Comparison of ENCODE assay signal across 8 mouse cellular contexts in the genomic region with DNA sequence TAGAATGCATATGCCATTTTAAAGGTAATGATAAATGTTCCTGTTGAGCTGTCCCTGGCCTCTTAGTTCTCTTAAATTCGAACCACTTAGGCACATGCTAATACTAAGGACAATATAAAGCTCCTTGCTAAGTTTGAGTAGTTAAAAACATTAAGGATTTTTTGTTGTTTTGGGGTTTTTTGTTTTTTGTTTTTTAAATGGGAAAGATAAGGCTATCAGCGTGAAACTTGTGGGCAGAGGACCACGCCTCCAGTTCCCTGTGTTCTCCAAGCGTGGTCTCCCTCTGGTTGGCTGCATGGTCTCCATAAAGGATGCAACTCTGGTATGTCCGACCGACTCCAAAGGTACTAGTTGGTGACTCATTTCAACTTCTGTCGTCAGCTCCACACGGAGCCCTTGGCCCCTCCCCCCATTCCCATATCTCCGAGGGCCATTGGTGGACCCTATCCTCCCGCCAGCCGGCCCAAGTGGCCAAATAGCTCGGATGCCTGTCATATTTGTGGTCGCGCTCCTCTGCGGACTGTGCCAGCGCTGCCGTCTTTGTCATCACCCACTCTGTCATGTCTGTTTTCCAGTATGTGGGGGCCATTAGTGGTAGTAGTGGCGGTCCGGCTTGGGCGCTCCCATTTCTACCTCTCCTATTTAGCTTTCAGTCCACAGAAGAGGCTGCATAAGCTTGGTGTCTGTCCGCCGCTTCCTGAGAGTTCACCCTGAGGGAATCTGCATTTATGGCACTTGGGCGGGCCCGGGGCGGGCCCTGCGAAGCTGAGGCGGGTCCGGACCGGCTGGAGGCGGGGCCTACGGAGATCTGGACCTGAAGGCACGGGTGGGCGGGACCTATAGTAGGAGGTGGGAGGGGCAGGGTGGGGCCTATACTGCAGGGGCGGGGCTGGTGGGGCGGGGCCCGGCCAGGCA.
A peak's percentile ranks its signal among the peaks of the same experiment; 100 is the strongest.
DNase-seq lines count a peak whose midpoint lies in the region; ATAC-seq and TF ChIP-seq lines count a peak whose summit lies in the region.

No protein-coding gene starts in this region.

- DNase-seq in c-Kit-positive CD71-negative TER-119-negative erythroid progenitor cells, embryonic 14.5 days (ENCODE audit: low read depth): peak; percentile 89
- peak; percentile 95 for DNase-seq in forebrain, embryonic 10.5 days (ENCODE audit: extremely low spot score, low spot score)
- peak; percentile 99 for DNase-seq in kidney, postnatal 14 days
- DNase-seq in liver, embryonic 13.5 days: peak; percentile 96
- DNase-seq in natural killer cell, adult 2 months (ENCODE audit: low spot score in 2 of 2): peak; percentile 89 to 92
- peak; percentile 95 for DNase-seq in telencephalon, adult 2 months (ENCODE audit: low read depth, low spot score)

- no peaks in the 10 kb centered on the region for H3K27me3 ChIP-seq in ES-Bruce4 (ENCODE audit: control insufficient read depth, insufficient read depth, low read length, poor library complexity, severe bottlenecking)
- no peaks in the 10 kb centered on the region for H3K27me3 ChIP-seq in forebrain, embryonic 10.5 days (ENCODE audit: poor library complexity, severe bottlenecking)
- no peaks in the 10 kb centered on the region for H3K27me3 ChIP-seq in heart, embryonic 15.5 days
- H3K27me3 ChIP-seq in liver, embryonic 13.5 days: no peaks in the 10 kb centered on the region

- no peaks in the 10 kb centered on the region for H3K36me3 ChIP-seq in ES-Bruce4 (ENCODE audit: control insufficient read depth, insufficient read depth, low read length, poor library complexity, severe bottlenecking)
- no peaks in the 10 kb centered on the region for H3K36me3 ChIP-seq in forebrain, embryonic 10.5 days (replicated peaks)
- no peaks in the 10 kb centered on the region for H3K36me3 ChIP-seq in heart, embryonic 15.5 days
- H3K36me3 ChIP-seq in liver, embryonic 13.5 days: no peaks in the 10 kb centered on the region

- WGBS in forebrain, embryonic 10.5 days: 2% methylated on average over 36 of the region's 36 CpGs
- WGBS in heart, embryonic 15.5 days: 3% methylated on average over 36 of the region's 36 CpGs
- 1% methylated on average over 34 of the region's 36 CpGs for WGBS in liver, embryonic 13.5 days (ENCODE audit: insufficient replicate concordance)

- TF ChIP-seq POLR2A in ES-Bruce4 (IDR thresholded peaks at IDR 0.05; ENCODE audit: insufficient read depth, low read length): peak; percentile 64

- H3K27ac ChIP-seq in ES-Bruce4 (ENCODE audit: insufficient read depth, low read length): peak overlapping the region; percentile 71
- peak overlapping the region; percentile 98 for H3K27ac ChIP-seq in forebrain, embryonic 10.5 days
- H3K27ac ChIP-seq in heart, embryonic 15.5 days: peak overlapping the region; percentile 99
- H3K27ac ChIP-seq in liver, embryonic 13.5 days: peak overlapping the region; percentile 100

- peak overlapping the region; percentile 89 for H3K4me3 ChIP-seq in ES-Bruce4 (ENCODE audit: low read depth, low read length)
- H3K4me3 ChIP-seq in forebrain, embryonic 10.5 days: peak overlapping the region; percentile 91
- peak overlapping the region; percentile 75 for H3K4me3 ChIP-seq in heart, embryonic 15.5 days
- peak overlapping the region; percentile 98 for H3K4me3 ChIP-seq in liver, embryonic 13.5 days (replicated peaks)

- H3K4me1 ChIP-seq in ES-Bruce4 (ENCODE audit: control insufficient read depth, insufficient read depth, low read length): peaks cover 4% of the 10 kb centered on the region
- peaks cover 46% of the 10 kb centered on the region for H3K4me1 ChIP-seq in forebrain, embryonic 10.5 days
- peaks cover 43% of the 10 kb centered on the region for H3K4me1 ChIP-seq in heart, embryonic 15.5 days (replicated peaks)
- H3K4me1 ChIP-seq in liver, embryonic 13.5 days (replicated peaks): peaks cover 49% of the 10 kb centered on the region

- TF ChIP-seq EP300 in ES-Bruce4 (IDR thresholded peaks at IDR 0.05; ENCODE audit: insufficient read depth, low read depth, low read length): no peak; the same call in 1 of the 2 replicates

- no peaks in the 10 kb centered on the region for H3K9me3 ChIP-seq in ES-Bruce4 (replicated peaks; ENCODE audit: control insufficient read depth, insufficient read depth, low read length, poor library complexity, severe bottlenecking)
- no peaks in the 10 kb centered on the region for H3K9me3 ChIP-seq in forebrain, embryonic 10.5 days
- no peaks in the 10 kb centered on the region for H3K9me3 ChIP-seq in heart, embryonic 15.5 days (replicated peaks)
- H3K9me3 ChIP-seq in liver, embryonic 13.5 days (replicated peaks): no peaks in the 10 kb centered on the region

- peak overlapping the region; percentile 96 for H3K9ac ChIP-seq in ES-Bruce4 (ENCODE audit: low read depth, poor library complexity, severe bottlenecking)
- peak overlapping the region; percentile 47 for H3K9ac ChIP-seq in heart, embryonic 15.5 days
- peak overlapping the region; percentile 64 for H3K9ac ChIP-seq in liver, embryonic 13.5 days

- peak; percentile 89 for ATAC-seq in heart, embryonic 15.5 days (replicated peaks; ENCODE audit: insufficient number of reproducible peaks, insufficient read depth, low FRiP score, low read depth)
- peak; percentile 80 for ATAC-seq in liver, embryonic 13.5 days (ENCODE audit: low read depth)

- no peak for TF ChIP-seq CTCF in ES-Bruce4 (IDR thresholded peaks at IDR 0.05; ENCODE audit: low read depth, low read length)

- H3K4me2 ChIP-seq in heart, embryonic 15.5 days: peak overlapping the region; percentile 64
- H3K4me2 ChIP-seq in liver, embryonic 13.5 days: peak overlapping the region; percentile 85

Comparison
In these comparisons a context has a peak if more than half of its experiments do, and no peak if none do; other contexts are left out.
1. Peak in every context shown above with its lines: DNase-seq, ATAC-seq, H3K4me3 ChIP-seq and H3K27ac ChIP-seq.